Mouse (Mus musculus) forebrain, embryonic 15.5 days (tissue): ENCODE results near the gene Map3k6. TPM values are rescaled to one million over a fixed set of nuclear protein-coding genes. Genes with fewer than 3 reads are reported as not detected.

Experiments
- ATAC-seq: fragments of 200-750 bp; cut with Nextera tagmentation; replicated peaks from 2 replicates; pipeline ENCODE4 v1.8.0; 2017; ENCODE audit warnings: mild to moderate bottlenecking, moderate TSS enrichment, moderate library complexity
- H3K27ac ChIP-seq: fragments of 300-500 bp; sonication (generic); replicated peaks from 2 replicates; pipeline ENCODE4 v1.5.1; 2015; ENCODE audit warnings: mild to moderate bottlenecking, inconsistent platforms
- H3K27me3 ChIP-seq: fragments of 300-500 bp; sonication (generic); 2 replicates; pipeline ENCODE4 v1.6.1; 2015; ENCODE audit warnings: inconsistent platforms
- H3K36me3 ChIP-seq: fragments of 300-500 bp; sonication (generic); 2 replicates; pipeline ENCODE4 v1.6.1; 2015; ENCODE audit warnings: mild to moderate bottlenecking, inconsistent platforms
- H3K4me1 ChIP-seq: fragments of 300-500 bp; sonication (generic); 2 replicates; pipeline ENCODE4 v1.6.1; 2015; ENCODE audit warnings: inconsistent platforms
- H3K4me2 ChIP-seq: fragments of 300-500 bp; sonication (generic); replicated peaks from 2 replicates; pipeline ENCODE4 v1.6.1; 2015; ENCODE audit warnings: mild to moderate bottlenecking, inconsistent platforms
- H3K4me3 ChIP-seq: fragments of 300-500 bp; sonication (generic); 2 replicates; pipeline ENCODE4 v1.5.1; 2015; ENCODE audit warnings: mild to moderate bottlenecking, inconsistent platforms
- H3K9ac ChIP-seq: fragments of 300-500 bp; sonication (generic); replicated peaks from 2 replicates; pipeline ENCODE4 v1.6.1; 2015; ENCODE audit warnings: mild to moderate bottlenecking, inconsistent platforms
- H3K9me3 ChIP-seq: fragments of 300-500 bp; sonication (generic); 2 replicates; pipeline ENCODE4 v1.6.1; 2016; ENCODE audit warnings: inconsistent platforms
- WGBS: fragments of 180-500 bp; shearing (Covaris S2); methylation state at CpG from one replicate; pipeline ENCODE4 v1.1.7; 2015; ENCODE audit warnings: mixed read lengths; 5-methylcytosine and 5-hydroxymethylcytosine counted together
- polyA plus RNA-seq: library from polyadenylated mRNA; unstranded; fragments of >200 nt; fragmentation: Nextera tagmentation; extraction: Ambion mirVana; gene quantifications from 2 replicates; pipeline ENCODE4 v1.2.1, GENCODE M21; 2015

Map3k6 gene
- polyA plus RNA-seq, 1 experiment from 2014 or later, result 1.7 TPM

GRCm38 (mm10) chr4:133277104-133278026 is 36.7 kb downstream of the Map3k6 start, which contains the start of gene Tmem222:
Tmem222 (minus strand) TSS chr4:133277792.
- Histone ChIP-seq H3K27ac (peak within 1 kb of the TSS; percentile 91), H3K4me2 (peak within 1 kb of the TSS; percentile 57), H3K9me3 (no peaks in the 10 kb centered on the region), H3K4me3 (peak within 1 kb of the TSS; percentile 60), H3K9ac (peak within 1 kb of the TSS; percentile 78), H3K27me3 (no peaks in the 10 kb centered on the region), H3K36me3 (0 out of 2 replicates have a peak, but pooled peaks cover 2% of the 10 kb centered on the region), H3K4me1 (peaks cover 39% of the 10 kb centered on the region)
- ATAC-seq, result peak; percentile 95
- under 1% methylated on average over 73 of the region's 73 CpGs for WGBS

DNA sequence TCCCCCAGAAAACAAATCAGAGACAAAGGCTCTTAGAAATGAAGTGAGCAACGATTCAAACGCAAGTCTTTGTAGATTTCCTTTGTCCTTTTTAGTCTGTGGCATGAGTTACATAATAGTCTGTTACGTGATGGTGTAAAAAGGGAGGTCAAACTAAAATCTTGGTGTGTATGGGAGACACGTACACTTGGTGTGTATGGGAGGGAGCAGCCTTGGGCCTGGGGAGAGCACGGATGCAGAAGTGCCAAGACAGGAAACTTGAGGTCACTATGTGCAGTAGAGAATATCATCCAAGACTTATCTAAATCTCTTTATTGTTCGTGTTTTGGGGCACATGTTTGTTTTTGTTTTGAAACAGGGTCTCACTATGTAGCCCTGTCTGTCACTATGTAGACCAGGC is 37.4 kb downstream of the Map3k6 start:
- H3K27me3 ChIP-seq, result no peaks in the 10 kb centered on the region
- ATAC-seq, result peak; percentile 30; the same call in 1 of the 2 replicates
- 0 out of 2 replicates have a peak, but pooled peaks cover 2% of the 10 kb centered on the region for H3K36me3 ChIP-seq
- peak overlapping the region; percentile 57 for H3K4me2 ChIP-seq
- WGBS, result 27% methylated on average over 6 of the region's 6 CpGs
- peak overlapping the region; percentile 60 for H3K4me3 ChIP-seq
- no peaks in the 10 kb centered on the region for H3K9me3 ChIP-seq
- peak overlapping the region; percentile 91 for H3K27ac ChIP-seq
- peak overlapping the region; percentile 78 for H3K9ac ChIP-seq
- peaks cover 44% of the 10 kb centered on the region for H3K4me1 ChIP-seq

- Histone ChIP-seq H3K27me3 (no peaks in the 10 kb centered on the region), H3K27ac (peak overlapping the region; percentile 91), H3K4me1 (peaks cover 44% of the 10 kb centered on the region), H3K4me3 (peak overlapping the region; percentile 60), H3K4me2 (peak overlapping the region; percentile 57), H3K9ac (peak overlapping the region; percentile 78; the same call in 1 of the 2 replicates), H3K36me3 (0 out of 2 replicates have a peak, but pooled peaks cover 2% of the 10 kb centered on the region), H3K9me3 (no peaks in the 10 kb centered on the region)
- ATAC-seq, result no peak
- WGBS, result 89% methylated on average over 3 of the region's 3 CpGs
Observed at GRCm38 (mm10) chr4:133278482-133278881, 37.9 kb downstream of the Map3k6 start.

- no peaks in the 10 kb centered on the region for H3K36me3 ChIP-seq
- no peak for ATAC-seq
- peak overlapping the region; percentile 77 for H3K27ac ChIP-seq
- H3K9me3 ChIP-seq, result no peaks in the 10 kb centered on the region
- no peaks in the 10 kb centered on the region for H3K27me3 ChIP-seq
- H3K4me3 ChIP-seq, result no peak overlapping the region
- no peak overlapping the region for H3K9ac ChIP-seq
- 38% methylated on average over 7 of the region's 7 CpGs for WGBS
- H3K4me1 ChIP-seq, result peaks cover 33% of the 10 kb centered on the region
- no peak overlapping the region for H3K4me2 ChIP-seq
Observed at GRCm38 (mm10) chr4:133281513-133281912, 40.9 kb downstream of the Map3k6 start.

GRCm38 (mm10) chr4:133281951-133282481 is 41.4 kb downstream of the Map3k6 start:
- Histone ChIP-seq H3K9ac (no peak overlapping the region), H3K27ac (peak overlapping the region; percentile 77), H3K4me2 (no peak overlapping the region; the same call in 1 of the 2 replicates), H3K27me3 (no peaks in the 10 kb centered on the region), H3K36me3 (no peaks in the 10 kb centered on the region), H3K4me3 (no peak overlapping the region), H3K9me3 (no peaks in the 10 kb centered on the region), H3K4me1 (peaks cover 28% of the 10 kb centered on the region)
- 32% methylated on average over 5 of the region's 5 CpGs for WGBS
- ATAC-seq, result no peak

GRCm38 (mm10) chr4:133282656-133283055 is 42.0 kb downstream of the Map3k6 start:
- 30% methylated on average over 4 of the region's 4 CpGs for WGBS
- H3K27ac ChIP-seq, result peak overlapping the region; percentile 77
- no peaks in the 10 kb centered on the region for H3K27me3 ChIP-seq
- no peak for ATAC-seq
- no peak overlapping the region for H3K9ac ChIP-seq
- no peak overlapping the region for H3K4me3 ChIP-seq
- H3K9me3 ChIP-seq, result no peaks in the 10 kb centered on the region
- no peak overlapping the region for H3K4me2 ChIP-seq
- no peaks in the 10 kb centered on the region for H3K36me3 ChIP-seq
- peaks cover 28% of the 10 kb centered on the region for H3K4me1 ChIP-seq

GRCm38 (mm10) chr4:133285299-133285698 is 44.7 kb downstream of the Map3k6 start:
- 78% methylated on average over 3 of the region's 3 CpGs for WGBS
- Histone ChIP-seq H3K4me3 (no peak overlapping the region), H3K27ac (no peak overlapping the region), H3K9ac (no peak overlapping the region), H3K36me3 (no peaks in the 10 kb centered on the region), H3K4me1 (peaks cover 19% of the 10 kb centered on the region), H3K27me3 (no peaks in the 10 kb centered on the region), H3K9me3 (no peaks in the 10 kb centered on the region), H3K4me2 (no peak overlapping the region)
- ATAC-seq, result no peak

DNA sequence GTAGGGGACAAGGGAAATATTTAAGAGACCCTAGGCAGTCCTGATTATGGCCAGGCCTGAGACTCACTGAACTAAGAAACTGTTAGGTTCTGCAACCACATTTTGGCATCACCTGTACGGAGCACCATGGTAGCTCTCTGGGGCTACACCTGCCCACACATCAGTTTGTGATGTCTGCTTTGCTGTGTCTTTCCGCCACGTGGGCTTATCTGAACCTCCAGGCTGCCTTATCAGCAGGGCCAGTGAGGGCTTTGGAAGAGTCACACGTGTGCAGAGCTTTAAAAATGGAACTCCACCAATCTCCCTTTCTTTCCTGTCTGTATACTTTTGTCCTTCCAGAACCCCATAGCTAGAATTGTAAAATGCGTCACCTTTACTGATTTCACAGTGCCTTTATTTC is 45.3 kb downstream of the Map3k6 start:
- WGBS, result 83% methylated on average over 5 of the region's 5 CpGs
- H3K27me3 ChIP-seq, result no peaks in the 10 kb centered on the region
- peaks cover 18% of the 10 kb centered on the region for H3K4me1 ChIP-seq
- H3K4me2 ChIP-seq, result no peak overlapping the region
- no peak overlapping the region for H3K27ac ChIP-seq
- no peak overlapping the region for H3K4me3 ChIP-seq
- no peaks in the 10 kb centered on the region for H3K9me3 ChIP-seq
- H3K36me3 ChIP-seq, result no peaks in the 10 kb centered on the region
- no peak for ATAC-seq
- no peak overlapping the region for H3K9ac ChIP-seq

DNA sequence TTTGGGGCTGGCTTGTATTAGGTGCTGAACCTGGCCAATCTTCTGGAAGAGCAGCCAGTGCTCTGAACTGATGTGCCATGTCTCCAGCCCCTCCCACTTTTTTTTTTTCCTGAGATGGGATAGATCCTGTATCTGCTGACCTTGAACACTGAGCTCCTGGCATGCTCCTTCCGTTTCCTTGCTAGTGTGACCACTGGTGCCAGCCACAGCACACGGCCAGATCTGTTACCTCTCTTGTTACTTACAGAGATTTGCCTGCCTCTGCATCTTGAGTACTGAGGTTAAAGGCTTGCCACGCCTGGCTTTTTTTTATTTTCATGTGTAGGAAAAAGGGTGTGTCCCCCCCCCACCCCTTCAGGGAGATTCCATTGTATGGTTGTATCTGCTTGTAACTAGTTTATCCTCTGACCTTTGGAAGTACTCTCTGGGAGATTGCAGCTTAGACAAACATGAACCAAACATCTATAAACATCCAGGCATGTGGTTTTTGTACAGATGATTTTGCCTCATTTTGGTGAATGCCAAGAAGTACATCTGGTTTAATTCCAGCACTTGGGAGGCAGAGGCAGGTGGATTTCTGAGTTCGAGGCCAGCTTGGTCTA is 46.0 kb downstream of the Map3k6 start:
- Histone ChIP-seq H3K36me3 (no peaks in the 10 kb centered on the region), H3K27me3 (no peaks in the 10 kb centered on the region), H3K4me1 (peaks cover 13% of the 10 kb centered on the region), H3K4me3 (no peak overlapping the region), H3K9ac (no peak overlapping the region), H3K9me3 (no peaks in the 10 kb centered on the region), H3K27ac (no peak overlapping the region), H3K4me2 (no peak overlapping the region)
- ATAC-seq, result no peak
- 85% methylated on average over 4 of the region's 4 CpGs for WGBS

GRCm38 (mm10) chr4:133291255-133291654 is 50.6 kb downstream of the Map3k6 start:
- H3K36me3 ChIP-seq, result peaks cover 17% of the 10 kb centered on the region
- no peak overlapping the region for H3K4me3 ChIP-seq
- no peak overlapping the region for H3K9ac ChIP-seq
- no peak overlapping the region for H3K27ac ChIP-seq
- H3K9me3 ChIP-seq, result no peaks in the 10 kb centered on the region
- WGBS, result 95% methylated on average over 1 of the region's 1 CpGs
- no peak overlapping the region for H3K4me2 ChIP-seq
- H3K27me3 ChIP-seq, result no peaks in the 10 kb centered on the region
- ATAC-seq, result no peak
- peaks cover 15% of the 10 kb centered on the region; the same call in 1 of the 2 replicates for H3K4me1 ChIP-seq

DNA sequence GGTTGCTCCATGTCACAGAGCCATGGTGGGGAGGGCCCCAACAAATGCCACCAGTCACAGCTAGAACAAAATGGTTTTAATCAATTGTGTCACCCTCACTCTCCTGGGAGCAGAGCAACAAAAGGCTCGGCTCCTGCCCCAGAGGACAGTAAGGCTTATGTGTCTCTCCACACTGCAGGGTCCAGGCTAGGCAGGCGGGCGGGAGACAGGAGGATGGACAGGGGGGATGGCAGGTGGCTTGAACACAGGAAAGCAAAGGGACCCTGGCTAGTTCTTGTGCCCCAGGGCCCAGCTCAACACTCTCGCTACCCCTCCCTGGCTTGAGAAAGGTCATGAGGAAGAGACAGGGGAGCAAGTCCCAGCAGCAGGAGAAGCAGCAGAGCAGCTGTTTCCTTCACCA is 51.8 kb downstream of the Map3k6 start:
- Histone ChIP-seq H3K4me3 (no peak overlapping the region), H3K4me2 (no peak overlapping the region), H3K36me3 (peaks cover 22% of the 10 kb centered on the region), H3K4me1 (peaks cover 16% of the 10 kb centered on the region), H3K9ac (no peak overlapping the region), H3K27me3 (no peaks in the 10 kb centered on the region), H3K27ac (peak overlapping the region; percentile 57; the same call in 1 of the 2 replicates), H3K9me3 (no peaks in the 10 kb centered on the region)
- no peak for ATAC-seq
- WGBS, result 63% methylated on average over 4 of the region's 4 CpGs
